Mouse (Mus musculus) spleen, embryonic (tissue): ENCODE results near the gene Phactr1.

Experiments
- CTCF ChIA-PET: fragments of 350-600 bp; sonication (Branson Sonifier 250); formaldehyde crosslinking; loops from one replicate; lab custom pipeline; 2022; lab: Charles Lee

Phactr1 gene

DNA sequence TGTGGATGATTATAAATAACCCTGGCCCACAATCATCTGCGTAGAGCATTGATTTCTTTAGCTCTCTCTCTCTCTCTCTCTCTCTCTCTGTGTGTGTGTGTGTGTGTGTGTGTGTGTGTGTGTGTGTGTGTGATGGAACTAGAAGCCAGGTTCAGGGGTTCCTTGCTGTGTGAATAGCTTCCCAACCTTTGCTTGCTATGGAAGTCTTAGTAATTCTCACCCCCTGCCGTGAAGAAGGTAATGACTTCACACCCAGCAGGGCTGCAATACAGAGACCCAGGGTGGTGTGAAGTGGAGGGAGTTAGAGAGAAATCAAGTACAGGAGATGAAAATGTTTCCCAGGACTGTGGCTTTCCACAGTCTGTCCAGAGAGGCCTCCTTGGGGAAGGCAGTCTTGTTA, 293.5 kb downstream of the Phactr1 start:
- CTCF ChIA-PET = no interaction called here

DNA sequence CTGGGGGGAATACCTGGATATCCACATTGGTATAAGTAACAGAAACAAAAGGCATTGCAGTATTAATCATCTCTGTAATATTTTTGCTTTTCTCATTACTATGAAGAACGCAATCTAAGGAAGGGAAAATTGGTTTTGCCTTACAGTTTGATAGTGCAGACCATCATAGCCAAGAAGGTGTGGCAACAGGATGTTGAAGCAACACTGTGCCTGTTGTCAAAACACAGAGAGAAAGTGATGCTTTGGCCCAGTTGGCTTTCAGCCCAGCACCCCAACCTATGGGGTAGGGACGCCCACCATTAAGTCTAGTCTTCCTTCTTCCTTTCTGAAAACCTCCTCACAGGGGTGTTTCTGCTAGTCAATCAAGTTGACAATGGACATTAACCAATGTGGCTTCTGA, 294.1 kb downstream of the Phactr1 start:
- CTCF ChIA-PET = no interaction called here

DNA sequence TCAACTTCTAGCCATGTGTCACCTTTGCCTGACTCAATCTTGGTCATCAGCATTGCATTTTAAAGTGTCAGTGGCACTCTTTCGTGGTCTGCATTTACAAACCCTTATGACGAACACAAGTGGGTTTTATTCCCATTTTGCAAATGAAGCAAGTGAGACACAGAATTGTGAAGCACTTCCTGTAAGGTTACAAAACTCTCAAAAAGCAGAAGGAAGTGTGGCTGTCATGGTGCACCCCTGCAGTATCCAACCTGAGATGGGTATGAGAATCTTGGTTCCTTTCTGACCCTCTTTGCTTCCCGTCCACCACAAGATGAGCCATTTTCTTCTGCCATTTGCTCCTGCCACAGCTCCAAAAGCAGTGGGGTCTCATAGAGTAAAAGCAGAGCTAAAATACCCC, 295.7 kb downstream of the Phactr1 start:
- CTCF ChIA-PET = no interaction called here

DNA sequence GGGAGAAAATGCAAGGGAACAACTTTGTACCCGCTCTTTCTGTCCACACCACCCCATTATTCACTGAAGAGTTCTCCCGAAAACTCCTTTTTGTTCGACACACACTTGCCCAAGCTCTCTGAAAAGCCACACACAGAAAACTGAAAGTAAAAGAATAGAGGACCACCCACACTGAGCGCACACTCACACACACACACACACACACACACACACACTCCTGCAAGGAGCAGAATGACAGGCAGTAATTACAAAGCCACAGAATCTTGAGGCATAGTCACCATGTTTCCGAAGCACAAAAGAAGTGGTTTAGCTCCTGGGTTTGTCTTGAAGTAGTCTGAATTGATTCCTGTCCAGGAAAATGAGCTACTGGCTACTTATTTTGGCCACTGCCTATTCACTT, 296.5 kb downstream of the Phactr1 start:
- CTCF ChIA-PET = no interaction called here

DNA sequence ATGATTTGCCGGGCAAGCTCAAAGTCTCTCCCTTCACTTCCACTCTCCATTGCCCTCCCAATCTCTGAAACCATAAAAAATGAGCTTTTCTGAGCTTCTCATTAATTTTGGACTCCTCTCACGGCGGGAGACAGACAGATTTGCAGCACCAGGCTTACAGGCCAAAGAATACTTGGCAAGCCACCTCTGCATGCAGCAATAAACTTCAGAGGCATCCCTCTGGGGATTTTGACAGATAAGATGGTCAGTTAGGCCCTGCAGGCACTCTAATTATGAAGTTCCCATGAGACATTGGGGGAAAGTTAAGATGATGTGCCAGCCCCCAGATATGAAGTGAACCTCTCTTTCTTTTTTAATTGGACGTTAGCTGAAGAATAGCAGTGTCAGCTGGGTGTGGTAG, 300.2 kb downstream of the Phactr1 start:
- CTCF ChIA-PET = no interaction called here

DNA sequence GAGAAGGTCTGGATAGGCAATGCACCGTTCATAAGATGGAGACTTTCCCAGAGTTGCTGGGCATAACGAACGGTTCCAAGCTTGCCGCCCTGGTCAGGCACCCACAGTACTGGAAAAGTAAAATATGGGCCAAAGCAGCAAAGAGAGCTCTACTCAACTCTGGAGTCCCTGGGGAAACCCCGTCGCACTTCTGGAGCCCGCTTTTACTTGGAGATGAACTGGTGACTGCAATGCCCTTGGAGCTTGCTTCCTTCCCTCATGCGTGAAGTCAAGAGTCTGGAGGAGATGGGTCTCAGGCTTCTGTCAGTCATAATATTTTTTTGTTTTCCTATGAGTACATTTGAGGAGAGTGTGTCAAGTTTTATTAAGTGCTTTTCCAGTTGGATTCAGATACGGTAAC, 302.2 kb downstream of the Phactr1 start:
- CTCF ChIA-PET = no interaction called here

DNA sequence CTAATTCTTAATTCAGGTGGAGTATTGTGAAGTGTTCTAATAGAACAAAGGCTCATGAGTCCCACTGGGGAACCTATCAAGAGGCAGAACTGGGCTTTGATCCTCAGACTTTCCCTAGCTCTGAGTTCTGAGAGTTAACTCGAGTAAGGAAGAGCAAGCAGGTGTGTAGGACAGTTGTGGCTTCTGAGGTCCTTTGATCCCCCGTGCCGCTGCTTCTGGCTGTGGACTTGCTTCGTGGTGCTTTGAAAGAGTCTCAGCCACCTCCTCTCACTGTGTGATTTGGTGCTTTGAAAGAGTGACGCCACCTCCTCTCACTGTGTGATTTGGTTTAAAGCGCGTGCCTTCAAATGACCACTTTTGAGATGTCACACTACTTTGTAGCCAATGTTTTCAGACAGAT, 305.4 kb downstream of the Phactr1 start:
- CTCF ChIA-PET = no interaction called here

DNA sequence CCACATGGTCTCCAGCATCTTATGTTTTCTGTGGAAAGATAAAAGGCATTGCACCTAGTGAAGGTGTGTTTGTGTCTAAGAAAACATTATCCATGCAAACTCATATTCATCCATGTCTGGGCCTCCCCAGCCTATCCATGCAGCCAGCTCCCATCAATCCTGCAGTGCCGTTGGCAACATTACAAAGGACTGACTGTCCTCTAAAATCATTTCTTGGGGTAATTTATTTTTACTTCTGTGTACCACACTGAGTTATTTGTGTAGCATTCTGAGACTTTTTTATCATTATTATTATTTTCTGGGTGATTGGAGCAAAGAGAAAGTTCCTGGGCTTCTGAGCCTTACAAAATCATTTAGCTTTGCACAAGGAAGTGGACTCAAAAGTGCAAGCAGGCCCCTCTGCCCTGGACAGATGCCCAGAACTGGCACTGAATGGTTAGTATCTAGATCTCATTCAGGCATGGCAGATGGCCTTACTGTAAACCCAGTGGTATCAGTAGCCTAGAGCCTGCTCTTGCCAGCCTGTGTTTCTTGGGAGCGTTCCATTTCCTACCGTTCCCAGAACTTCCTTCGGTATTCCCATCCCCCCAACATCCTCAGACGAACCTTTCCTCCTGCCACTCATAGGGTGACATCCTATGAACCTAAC, 307.6 kb downstream of the Phactr1 start:
- CTCF ChIA-PET = no interaction called here

DNA sequence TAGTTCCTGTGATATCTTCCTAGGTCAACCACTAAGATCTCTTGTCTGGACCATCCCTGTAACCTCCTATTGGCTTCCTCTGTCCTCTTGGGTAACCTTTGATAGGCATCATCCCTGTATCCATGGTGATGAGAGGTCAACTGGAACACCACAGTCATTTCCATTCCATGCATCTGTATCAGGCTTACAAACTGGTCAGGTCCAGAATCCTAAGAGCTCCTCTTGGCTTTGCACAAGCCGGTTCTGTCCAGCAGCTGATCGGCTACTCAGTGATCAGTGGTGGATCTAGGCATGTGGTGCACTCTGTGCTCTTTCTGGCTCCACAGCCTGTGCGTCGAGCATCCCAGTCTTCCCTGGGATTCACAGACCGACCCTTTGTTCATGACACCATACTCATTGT, 309.1 kb downstream of the Phactr1 start:
- CTCF ChIA-PET = no interaction called here

DNA sequence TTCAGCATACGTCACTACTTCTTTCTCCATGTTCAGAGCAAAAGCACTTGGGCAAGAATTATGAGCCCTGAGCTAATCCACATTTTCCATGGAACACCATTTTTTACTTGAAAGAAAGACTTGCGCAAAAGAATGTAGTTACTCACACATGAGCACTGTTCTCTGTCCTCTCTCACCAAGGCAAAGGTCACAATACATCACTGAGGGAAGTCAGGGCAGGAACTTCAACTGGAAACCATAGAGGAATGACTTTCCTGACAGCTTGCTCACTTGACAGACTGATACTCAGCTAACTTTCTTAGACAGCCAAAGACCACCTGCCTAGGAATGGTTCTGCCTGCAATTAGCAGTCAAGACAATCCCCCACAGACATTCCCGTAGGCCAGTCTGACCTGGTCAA, 309.6 kb downstream of the Phactr1 start:
- CTCF ChIA-PET = no interaction called here

DNA sequence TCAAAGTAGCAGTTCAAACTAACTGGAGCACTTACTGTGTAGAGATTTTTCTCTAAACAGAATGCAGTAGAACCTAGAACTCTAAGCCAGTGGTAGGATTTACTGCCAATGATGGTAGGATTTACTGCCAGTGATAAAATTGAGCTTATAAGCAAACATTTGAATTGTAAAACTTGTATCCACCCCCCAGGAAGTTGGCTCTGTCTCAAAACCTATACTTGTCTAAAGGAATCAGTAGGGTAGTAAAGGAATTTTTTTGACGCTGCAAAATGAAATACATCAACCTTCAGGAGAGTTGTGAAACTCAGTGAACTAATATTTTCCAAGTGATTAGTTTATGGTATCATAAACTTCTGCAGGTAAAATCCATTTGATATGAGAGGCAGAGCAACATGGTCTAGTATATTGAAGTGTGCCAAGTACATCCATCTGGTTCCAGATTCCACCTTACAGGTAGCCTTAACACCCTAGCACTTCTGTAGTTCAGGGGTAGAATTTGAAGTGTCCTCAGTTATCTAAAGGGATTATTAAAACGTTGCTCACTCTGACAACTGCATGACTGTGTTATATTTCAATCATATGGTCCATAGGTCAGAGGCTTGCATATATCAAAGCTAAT, 310.2 kb downstream of the Phactr1 start:
- CTCF ChIA-PET = no interaction called here

DNA sequence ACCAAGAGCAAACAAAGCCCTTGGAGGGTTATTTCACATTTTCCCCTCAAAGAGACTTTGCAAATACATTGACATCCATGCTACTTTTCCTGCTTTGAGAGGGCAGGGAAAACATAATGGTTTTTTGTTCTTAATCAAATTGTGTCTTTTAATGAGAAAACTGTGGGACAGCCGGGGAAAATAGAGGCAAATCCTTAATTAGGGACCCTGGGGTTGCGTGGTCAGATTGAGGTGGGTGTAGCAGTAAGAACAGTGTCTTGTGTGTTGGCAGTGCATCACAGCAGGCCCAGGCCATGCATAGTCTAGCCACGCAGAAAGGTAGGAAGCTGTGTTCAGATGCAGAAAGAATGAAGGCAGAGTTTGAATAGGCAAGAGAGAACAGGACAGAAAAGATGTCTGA, 310.7 kb downstream of the Phactr1 start:
- CTCF ChIA-PET = no interaction called here

DNA sequence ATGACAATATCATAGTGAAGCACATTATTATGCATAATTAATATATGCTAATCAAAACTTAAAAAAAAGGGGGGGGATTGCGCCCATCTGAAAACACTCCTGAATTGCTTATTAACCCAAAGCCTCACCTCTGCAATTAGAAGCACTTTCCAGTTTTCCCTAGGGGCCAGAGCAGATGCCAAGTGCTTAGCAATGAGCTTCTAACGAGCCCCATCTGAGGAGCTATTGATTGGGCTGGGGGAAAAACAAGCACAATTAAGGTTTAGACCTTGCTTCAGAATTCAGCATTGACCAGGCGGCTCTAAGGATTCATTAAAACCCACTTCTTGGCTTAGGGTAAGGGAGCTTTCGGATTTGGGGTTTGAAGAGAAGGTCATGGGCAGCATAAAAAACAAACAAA, 311.9 kb downstream of the Phactr1 start:
- CTCF ChIA-PET = no interaction called here

DNA sequence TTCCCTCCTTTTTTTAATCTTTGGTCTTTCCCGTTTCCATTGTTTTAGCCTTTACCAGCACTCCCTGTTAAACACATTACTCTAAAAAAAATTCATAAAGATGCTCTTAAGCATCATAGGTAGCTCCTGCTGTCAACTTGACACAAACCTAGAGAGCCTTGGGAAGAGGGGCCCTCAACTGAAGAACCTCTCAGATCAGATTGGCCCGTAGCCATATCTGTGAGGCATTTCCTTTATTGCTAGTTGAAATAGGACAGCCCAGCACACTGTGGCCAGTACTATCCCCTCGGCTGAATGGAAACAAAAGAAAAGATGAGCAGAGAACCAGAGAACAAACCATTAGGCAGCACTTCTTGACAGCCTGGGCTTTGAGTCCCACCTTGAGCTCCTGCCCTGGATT, 313.9 kb downstream of the Phactr1 start:
- CTCF ChIA-PET = no interaction called here

DNA sequence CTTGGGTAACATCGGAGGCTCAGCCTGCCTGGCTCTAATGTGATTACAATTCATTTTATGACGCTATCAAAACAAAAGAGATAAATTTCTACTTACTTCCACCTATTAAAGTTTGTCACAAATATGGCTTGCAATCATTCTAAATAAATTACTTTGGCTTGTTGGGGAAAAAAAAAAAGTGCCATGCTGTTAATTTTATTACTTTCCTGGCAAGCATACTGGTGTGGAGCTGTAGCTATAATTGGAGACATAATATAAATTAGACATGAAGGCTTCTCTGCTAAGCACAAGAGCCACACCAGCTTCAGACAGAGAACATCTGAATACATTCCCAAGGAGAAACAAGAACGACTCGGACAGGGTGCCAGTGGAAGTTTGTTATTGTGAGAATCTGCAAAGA, 315.8 kb downstream of the Phactr1 start:
- CTCF ChIA-PET = no interaction called here

DNA sequence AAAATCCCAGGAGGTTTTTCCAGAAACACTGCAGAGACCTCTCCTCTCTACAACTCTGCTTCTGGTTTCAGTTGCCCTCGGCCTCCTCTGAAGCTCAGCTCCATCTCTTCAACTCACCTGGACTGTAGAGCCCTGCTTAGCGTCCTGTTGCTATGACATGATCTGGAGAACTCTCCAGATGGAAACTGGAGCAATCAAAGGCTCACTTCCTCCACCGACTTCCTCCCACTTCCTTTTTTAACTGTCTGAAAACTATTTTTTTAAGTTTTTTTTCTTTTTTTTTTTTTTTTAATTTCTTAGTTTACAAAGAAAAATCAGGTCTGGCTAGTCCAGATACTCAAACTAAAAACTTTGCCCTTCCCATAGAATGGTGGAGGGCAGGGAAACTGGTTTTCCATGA, 318.9 kb downstream of the Phactr1 start:
- CTCF ChIA-PET = no interaction called here

DNA sequence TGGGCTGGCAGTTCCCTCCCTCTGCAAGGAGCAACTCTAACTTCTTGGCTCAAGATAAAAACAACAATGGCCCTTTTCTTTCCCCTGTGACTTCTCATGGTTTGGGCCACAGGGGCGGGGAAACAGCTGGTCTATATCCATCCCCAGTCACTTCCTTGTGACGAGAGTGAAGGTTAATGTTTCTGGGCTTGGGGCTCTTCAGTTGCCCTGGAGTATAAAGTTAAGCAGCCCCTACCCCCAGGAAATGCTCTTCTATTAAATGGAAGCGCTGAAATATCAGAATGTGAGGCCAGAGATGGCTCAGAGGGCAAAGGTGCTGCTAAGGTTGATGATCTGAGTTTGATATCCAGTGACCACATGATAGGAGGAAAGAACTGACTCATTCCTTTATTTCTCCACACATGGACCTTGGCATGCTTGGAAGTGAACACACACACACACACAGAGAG, 324.7 kb downstream of the Phactr1 start:
- CTCF ChIA-PET = no interaction called here

DNA sequence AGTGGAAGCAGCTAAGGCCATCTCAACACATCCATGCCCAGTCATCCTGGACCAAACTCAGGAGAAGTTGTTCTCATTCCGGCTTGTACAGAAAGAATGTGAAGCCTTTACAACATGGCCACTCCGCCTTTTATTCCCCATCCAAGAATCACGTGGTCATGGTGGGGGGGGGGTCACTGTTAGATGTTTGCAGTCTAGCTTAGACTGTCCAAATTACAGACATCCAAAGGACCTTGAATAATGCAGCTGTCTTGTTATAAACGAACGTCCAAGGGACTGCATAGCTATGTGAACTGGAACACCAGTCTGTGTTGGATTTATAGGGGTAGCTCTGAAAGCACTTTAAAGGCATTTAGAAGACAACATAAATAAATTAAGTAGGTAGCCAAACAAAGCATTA, 328.0 kb downstream of the Phactr1 start:
- CTCF ChIA-PET = interaction anchor here (0.7 kb wide), 1 partner anchor 13 kb away, joined by 3 read pairs; no protein-coding TSS in a partner anchor

DNA sequence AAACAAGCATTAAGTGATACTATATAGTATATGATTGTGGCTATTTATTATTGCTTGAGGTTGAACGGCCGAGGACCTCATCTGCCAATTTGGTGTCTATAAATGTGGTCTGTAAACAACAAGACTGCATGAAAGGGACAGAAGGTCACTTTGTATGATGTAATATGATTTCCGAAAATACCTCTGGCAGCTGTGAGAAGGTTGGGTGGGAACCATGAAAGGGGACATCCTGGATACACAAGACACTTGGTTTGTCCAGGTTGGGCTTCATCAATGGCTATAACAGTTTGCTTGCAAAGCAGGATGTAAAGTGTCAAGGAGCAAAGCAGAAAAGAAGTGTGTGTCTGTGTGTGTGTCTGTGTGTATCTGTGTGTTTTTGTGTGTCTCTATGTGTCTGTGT, 329.2 kb downstream of the Phactr1 start:
- CTCF ChIA-PET = no interaction called here

DNA sequence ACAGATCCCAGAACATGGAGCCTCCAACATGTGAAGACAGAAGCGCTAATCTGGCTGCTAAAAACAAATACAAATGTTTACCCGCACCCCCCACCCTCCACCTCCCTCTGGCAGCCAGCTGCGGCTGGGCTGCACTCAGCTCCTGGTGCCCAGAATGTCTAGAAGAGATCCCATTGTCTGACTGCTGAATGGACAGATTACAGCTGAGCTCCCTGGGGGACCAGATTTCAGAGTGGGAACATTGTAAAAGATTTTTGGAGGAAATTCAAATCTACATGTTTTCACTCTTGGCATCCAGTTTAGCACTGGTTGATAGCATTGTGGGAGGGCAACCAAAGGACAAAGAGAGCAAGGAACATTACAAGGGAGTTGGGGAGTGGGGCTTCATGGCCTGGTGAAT, 331.1 kb downstream of the Phactr1 start:
- CTCF ChIA-PET = no interaction called here

DNA sequence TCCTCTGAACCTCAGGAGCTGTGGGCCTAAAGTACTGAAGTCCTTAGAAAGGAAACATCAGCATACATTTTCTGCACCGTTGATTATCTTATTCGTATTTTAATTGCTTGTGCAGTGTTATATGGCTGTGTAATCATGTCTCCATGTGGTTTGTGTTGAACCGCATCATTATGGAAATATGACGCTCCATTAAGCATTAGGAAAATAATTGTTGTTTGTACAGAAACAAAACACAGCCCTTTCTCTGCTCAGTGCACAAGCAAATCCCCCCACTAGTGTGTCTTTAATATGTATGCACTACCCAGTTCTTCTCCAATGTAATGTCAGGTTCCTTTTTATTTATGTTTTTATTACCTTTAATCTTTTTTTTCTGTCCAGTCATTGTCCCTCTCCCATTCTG, 333.6 kb downstream of the Phactr1 start:
- CTCF ChIA-PET = no interaction called here

DNA sequence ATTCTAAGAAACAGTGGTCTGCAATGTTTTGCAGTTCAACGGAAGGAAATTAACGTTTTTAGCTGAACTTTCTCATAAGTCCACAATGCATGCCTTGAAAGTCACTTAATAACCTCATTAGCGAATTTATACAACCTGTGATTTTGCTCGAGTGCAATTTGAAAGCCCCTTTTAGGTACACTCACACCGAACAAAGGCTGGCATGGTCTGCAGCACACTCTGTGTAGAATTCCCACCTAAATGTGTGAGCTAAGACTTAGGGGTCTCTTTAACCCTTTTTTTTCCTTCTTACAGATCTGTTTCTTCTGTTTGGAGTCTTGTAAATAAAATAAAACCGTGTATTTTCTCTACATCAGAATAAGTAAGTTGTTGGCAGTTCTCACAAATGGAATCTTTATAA, 335.3 kb downstream of the Phactr1 start:
- CTCF ChIA-PET = no interaction called here

DNA sequence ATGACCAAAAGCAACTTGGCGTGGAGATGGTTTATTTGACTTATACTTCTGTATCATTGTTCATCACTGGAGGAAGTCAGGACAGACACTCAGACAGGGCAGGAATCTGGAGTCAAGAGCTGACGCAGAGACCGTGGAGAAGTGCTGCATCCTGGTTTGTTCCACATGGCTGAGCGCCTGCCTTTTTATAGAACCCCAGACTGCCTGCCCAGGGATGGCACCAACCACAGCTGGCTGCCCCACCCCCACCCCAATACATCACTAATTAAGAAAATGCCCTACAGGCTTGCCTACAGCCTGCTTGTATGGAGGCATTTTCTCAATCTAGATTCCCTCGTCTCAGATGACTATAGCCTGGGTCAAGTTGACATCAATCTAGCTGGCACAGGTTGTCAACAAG, 338.4 kb downstream of the Phactr1 start:
- CTCF ChIA-PET = no interaction called here

DNA sequence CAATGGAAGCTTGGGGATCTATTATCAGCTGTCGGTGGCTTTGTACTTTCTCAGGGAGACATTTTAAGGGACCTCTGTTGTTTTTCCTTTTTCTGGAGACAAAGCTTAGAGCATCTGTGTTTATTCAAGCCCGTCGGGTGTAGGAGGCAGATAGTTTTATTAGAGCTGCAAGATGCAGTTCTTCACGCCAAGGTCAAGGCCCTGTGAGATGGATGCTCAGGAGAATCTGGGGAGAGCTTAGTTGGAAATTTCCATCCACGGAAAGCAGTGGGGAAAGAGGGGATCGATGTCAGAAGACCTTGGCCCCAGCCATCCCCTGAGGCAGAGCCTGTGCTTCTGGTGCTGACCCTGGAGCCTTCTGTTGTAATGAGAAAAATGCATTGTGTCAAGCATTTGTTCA, 340.6 kb downstream of the Phactr1 start:
- CTCF ChIA-PET = no interaction called here
